Mouse (Mus musculus): ENCODE measurements around the gene Vmn2r55. TPM values are rescaled to one million over a fixed set of nuclear protein-coding genes. Genes with fewer than 3 reads are reported as not detected.
"Not testable (repeated sequence)": the region's sequence is repeated elsewhere in the genome, so short reads cannot be mapped to it uniquely, and the experiment has no call there.

Gene Vmn2r55
- polyA plus RNA-seq (2014; fragmentation: Nextera tagmentation; extraction: Ambion mirVana): not detected in 2 replicates

DNA sequence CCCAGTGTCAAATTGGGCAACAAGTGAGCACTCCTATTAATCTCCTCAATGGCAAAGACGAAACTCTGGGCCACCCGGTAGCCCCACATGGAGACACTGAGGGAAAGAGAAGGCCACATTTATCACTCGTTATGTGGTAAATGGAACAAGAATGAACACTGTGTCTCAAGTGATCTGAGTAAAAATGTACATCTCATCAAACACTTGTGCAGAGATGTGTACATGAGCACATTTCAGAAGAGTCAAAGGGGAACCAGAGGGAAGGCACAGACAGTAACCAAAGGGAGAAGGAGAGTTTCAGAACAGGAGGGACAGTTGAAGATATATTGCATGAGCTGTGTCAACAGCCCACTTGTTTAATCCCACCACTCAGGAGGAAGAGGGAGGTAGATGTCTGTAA lies at the start of gene Vmn2r55:
Vmn2r55 (minus strand) TSS at position 101 of the 400 bp plus-strand sequence.
- H3K27me3 ChIP-seq (ENCODE audit: control insufficient read depth, insufficient read depth, low read length); H3K9me3 ChIP-seq (ENCODE audit: control insufficient read depth, low read length); H3K4me3 ChIP-seq (replicated peaks; ENCODE audit: low read depth, low read length); ATAC-seq (ENCODE audit: low FRiP score, low TSS enrichment); H3K9ac ChIP-seq (replicated peaks; ENCODE audit: low read length); H3K27ac ChIP-seq (replicated peaks; ENCODE audit: low read depth, low read length); H3K36me3 ChIP-seq (ENCODE audit: control insufficient read depth, insufficient read depth, low read length); H3K4me2 ChIP-seq (ENCODE audit: low read length); H3K4me1 ChIP-seq (ENCODE audit: control insufficient read depth, insufficient read depth, low read length); DNase-seq: not testable (repeated sequence)
- WGBS: 90% methylated on average over 3 of the region's 3 CpGs

DNA sequence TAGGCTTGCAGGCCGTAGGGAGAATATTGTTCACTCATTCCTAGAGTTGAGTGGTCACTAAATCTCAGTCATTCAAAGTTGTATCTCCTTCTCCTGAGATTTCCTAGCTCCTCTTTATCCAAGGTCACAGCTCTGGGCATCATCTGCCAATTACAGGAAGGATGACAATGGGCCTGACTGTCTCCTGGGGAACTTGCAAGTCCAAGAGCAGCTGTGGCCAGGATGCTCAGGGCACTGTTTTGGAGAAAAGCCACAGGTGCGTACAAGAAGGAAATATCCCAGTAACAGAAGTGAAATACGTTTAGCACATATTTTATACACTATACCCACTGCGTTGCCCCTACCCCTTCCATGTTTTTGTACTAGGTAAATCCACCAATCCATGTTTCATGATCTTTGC lies 44.6 kb downstream of the Vmn2r55 start, which contains the start of gene Vmn2r54:
Vmn2r54 (minus strand) TSS at position 101 of the 400 bp plus-strand sequence.
- not testable (repeated sequence) for H3K4me2 ChIP-seq (ENCODE audit: low read length); H3K36me3 ChIP-seq (ENCODE audit: control insufficient read depth, insufficient read depth, low read length); H3K4me1 ChIP-seq (ENCODE audit: control insufficient read depth, insufficient read depth, low read length); H3K4me3 ChIP-seq (replicated peaks; ENCODE audit: low read depth, low read length); H3K9ac ChIP-seq (replicated peaks; ENCODE audit: low read length); ATAC-seq (ENCODE audit: low FRiP score, low TSS enrichment); H3K27me3 ChIP-seq (ENCODE audit: control insufficient read depth, insufficient read depth, low read length); H3K9me3 ChIP-seq (ENCODE audit: control insufficient read depth, low read length); H3K27ac ChIP-seq (replicated peaks; ENCODE audit: low read depth, low read length); DNase-seq
- WGBS: 77% methylated on average over 3 of the region's 4 CpGs

- Histone ChIP-seq H3K27me3 (ENCODE audit: control insufficient read depth, insufficient read depth, low read length) (no peaks in the 10 kb centered on the region), H3K9me3 (ENCODE audit: control insufficient read depth, low read length) (peaks cover 16% of the 10 kb centered on the region), H3K4me2 (ENCODE audit: low read length) (no peak within 1 kb of the TSS), H3K4me1 (ENCODE audit: control insufficient read depth, insufficient read depth, low read length) (no peaks in the 10 kb centered on the region), H3K36me3 (ENCODE audit: control insufficient read depth, insufficient read depth, low read length) (no peaks in the 10 kb centered on the region), H3K9ac (replicated peaks; ENCODE audit: low read length) (no peak within 1 kb of the TSS), H3K27ac (replicated peaks; ENCODE audit: low read depth, low read length) (no peak within 1 kb of the TSS), H3K4me3 (replicated peaks; ENCODE audit: low read depth, low read length) (no peak within 1 kb of the TSS)
- ATAC-seq (ENCODE audit: low FRiP score, low TSS enrichment) (no peak), DNase-seq (no peak)
These were observed 76.1 kb downstream of the Vmn2r55 start, which contains the start of gene Vmn2r53 for GRCm38 (mm10) chr7:12608688-12609087. Gene Vmn2r53 (minus strand): TSS chr7:12608788.

Other genes starting within 250 kb of the Vmn2r55 start
- gene Zfp606, start 206.7 kb downstream of the Vmn2r55 start, polyA plus RNA-seq (2014; fragmentation: Nextera tagmentation; extraction: Ambion mirVana): 54.6 and 66.4 TPM in 2 replicates
- gene 2900092C05Rik, start 172.5 kb downstream of the Vmn2r55 start, polyA plus RNA-seq (2014; fragmentation: Nextera tagmentation; extraction: Ambion mirVana): not detected in 2 replicates
- gene Vmn2r53, start 76.2 kb downstream of the Vmn2r55 start, polyA plus RNA-seq (2014; fragmentation: Nextera tagmentation; extraction: Ambion mirVana): 0.01 TPM in 1 of 2 replicates, not detected in the other
- not detected in 2 replicates for gene Vmn2r54, start 44.7 kb downstream of the Vmn2r55 start, polyA plus RNA-seq (2014; fragmentation: Nextera tagmentation; extraction: Ambion mirVana)
- gene Vmn2r56, start 50.0 kb upstream of the Vmn2r55 start, polyA plus RNA-seq (2014; fragmentation: Nextera tagmentation; extraction: Ambion mirVana): not detected in 2 replicates
- 25.5 and 26.3 TPM in 2 replicates for gene Zscan18, start 118.6 kb upstream of the Vmn2r55 start, polyA plus RNA-seq (2014; fragmentation: Nextera tagmentation; extraction: Ambion mirVana)
- 35.5 and 37.9 TPM in 2 replicates for gene Zfp329, start 133.9 kb upstream of the Vmn2r55 start, polyA plus RNA-seq (2014; fragmentation: Nextera tagmentation; extraction: Ambion mirVana)
- gene Zfp110, start 149.8 kb upstream of the Vmn2r55 start, polyA plus RNA-seq (2014; fragmentation: Nextera tagmentation; extraction: Ambion mirVana): 22.9 and 28.0 TPM in 2 replicates
- gene Zfp128, start 196.2 kb upstream of the Vmn2r55 start, polyA plus RNA-seq (2014; fragmentation: Nextera tagmentation; extraction: Ambion mirVana): 8.6 and 9.0 TPM in 2 replicates
- 9.9 and 13.0 TPM in 2 replicates for gene Zscan22, start 212.8 kb upstream of the Vmn2r55 start, polyA plus RNA-seq (2014; fragmentation: Nextera tagmentation; extraction: Ambion mirVana)
- 749 and 858 TPM in 2 replicates for gene Rps5, start 237.3 kb upstream of the Vmn2r55 start, polyA plus RNA-seq (2014; fragmentation: Nextera tagmentation; extraction: Ambion mirVana)
- 0.64 and 0.66 TPM in 2 replicates for gene Rnf225, start 242.4 kb upstream of the Vmn2r55 start, polyA plus RNA-seq (2014; fragmentation: Nextera tagmentation; extraction: Ambion mirVana)

Data from midbrain, embryonic 14.5 days (tissue).